Mouse (Mus musculus): ENCODE measurements at regions not wholly inside any gene's neighbourhood (a gene's known extent, or its start where the extent isn't known, plus 50 kb on each side); places are given as distances from the start of the nearest gene placed in this dataset.
"Not testable (repeated sequence)": the region's sequence is repeated elsewhere in the genome, so short reads cannot be mapped to it uniquely, and the experiment has no call there.

DNA sequence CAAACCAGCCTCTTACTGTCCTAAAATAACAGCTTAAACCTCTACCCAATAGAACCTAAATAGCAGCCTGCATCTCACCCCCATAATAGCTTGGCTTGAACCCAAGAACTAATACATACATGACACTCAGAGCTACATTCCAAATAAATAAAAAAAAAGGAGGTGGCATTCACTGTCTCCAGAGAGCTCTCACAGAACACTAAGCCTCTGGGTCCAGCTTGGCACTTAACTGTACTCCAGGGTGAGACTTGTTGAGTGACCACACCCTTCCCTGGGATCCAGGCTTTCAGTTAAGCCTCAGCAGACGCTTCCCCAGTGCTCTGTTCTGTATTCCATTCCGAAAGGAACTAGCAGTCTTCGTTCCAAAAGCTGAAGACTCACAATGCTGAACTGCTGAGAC, 186.3 kb upstream of the Tsc22d2 start:
- no peak for DNase-seq

DNA sequence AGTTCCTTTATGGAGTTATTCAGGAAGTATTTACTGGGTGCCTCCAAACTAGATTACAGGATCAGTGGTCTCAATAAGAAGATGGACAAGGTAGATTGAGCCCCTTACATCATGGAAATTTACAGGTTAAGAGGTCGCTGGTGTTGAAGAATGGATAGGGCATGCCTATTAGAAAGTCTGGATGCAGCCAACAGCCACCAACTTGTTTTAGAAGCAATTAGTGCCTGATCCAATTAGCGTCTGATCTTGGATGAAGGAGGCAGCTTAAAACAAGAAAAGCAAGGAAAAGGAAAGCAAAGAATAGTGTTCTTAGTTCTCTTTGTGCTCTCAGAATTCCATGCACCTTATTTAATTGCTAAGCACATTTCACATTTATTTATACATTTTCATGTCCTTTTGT, 182.8 kb upstream of the Tsc22d2 start:
- DNase-seq, result no peak

DNA sequence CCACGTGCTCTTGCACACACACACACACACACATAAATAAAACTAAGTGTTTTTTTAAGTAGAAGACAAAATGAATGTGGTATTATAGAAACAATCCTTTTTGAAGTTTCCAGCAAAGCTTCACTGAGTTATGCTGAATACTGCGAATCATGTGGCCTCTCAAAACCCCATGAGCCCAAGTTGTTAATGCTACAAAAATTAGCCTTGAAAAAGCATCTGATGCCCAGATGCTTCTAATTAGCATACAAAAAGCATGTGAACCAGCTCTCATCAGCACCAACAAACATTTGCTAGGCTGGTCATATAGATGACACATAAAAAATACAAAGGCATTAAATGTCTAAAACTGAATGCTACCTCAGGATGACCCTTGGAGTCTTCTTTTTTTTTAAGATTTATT, 181.2 kb upstream of the Tsc22d2 start:
- no peak for DNase-seq

DNA sequence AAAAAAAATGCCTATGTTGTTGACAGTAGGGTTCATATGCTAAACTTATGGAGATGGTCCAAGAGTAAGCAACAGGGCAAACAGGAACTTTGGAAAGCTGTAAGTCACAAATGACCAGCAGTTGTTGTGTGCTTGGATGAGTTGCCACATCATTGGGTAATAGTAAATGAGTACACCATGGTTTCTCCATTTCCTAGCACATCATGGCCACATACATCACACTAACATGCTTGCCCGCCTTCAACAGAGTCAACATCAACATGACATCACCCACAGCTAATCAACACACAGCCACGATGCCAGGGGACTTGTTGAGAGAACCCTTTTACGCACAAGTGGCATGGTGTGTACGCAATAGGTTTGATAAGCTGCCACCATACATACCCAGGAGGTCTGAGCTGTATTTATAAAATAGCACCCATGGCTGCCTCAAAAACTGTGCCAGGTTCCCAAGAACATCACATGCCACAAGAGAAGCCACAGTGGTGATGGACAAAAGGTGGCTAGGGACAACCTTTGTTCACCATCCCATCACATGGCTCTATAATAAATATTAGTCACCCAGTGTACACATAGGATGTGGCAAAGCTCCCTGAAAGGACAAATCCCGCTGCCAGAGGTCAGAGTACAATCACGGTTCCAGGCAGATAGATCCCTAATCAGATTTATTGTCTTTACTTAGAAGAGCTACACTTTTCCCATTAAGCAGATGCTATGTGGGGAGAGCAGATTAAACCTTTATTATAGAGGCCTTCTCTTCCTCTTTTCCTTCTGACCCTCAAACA, 179.5 kb upstream of the Tsc22d2 start:
- DNase-seq, result no peak

DNA sequence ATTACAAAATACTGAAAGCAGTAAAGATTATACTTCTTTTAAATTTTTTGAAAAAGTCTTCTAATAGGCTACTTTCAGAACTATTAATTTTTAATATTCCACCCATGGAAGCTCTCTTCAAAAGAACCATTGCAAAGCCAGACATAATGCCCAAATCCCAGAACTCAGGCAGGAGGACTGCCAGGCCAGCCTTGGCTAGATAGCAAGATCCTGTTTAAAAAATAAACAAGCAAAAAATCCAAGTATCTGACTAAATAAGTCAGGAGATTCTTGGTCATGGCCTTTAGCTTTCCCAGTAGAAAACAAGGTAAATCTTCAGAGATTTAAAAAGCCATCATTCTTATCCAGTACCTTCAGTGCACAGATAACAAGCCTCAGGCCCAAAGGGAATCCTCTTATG, 176.4 kb upstream of the Tsc22d2 start:
- no peak for DNase-seq

DNA sequence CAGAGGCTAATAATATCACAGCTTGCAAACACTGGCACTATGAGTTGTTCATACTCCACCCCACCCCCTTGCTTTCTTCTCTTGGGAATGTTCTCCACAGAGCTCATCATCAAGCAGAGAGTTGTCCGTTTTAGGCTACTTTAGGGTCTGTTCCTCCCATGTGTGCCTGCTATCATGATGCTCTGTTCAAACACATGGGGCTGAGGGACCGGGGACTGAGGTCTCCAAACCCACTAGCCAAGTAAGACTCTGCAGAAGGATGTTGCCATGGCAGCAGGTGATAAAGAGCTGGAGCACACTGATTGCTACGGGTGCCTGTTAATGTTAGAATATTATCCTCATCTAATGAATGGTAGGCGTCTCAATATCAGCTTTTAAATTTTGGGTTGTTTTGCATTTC, 173.7 kb upstream of the Tsc22d2 start:
- DNase-seq, result no peak

DNA sequence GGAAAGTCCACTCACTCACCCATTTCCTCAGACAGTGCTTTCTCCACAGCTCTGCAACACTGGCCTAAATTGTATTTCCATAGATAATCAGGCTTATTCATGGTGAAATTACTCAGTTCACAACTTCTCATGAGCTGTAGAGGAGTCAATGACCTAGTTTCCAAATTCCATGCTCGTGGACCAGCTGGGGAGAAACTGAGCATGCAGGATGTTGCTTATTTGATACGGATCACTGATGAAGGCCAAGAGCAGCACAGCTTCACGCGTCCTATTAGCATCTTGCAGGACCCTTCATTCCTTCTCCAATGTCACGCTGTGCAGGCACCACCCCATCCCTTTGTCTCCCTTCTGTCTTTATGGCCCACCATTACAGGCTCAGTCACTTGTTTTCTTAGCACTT, 169.2 kb upstream of the Tsc22d2 start:
- DNase-seq, result no peak

DNA sequence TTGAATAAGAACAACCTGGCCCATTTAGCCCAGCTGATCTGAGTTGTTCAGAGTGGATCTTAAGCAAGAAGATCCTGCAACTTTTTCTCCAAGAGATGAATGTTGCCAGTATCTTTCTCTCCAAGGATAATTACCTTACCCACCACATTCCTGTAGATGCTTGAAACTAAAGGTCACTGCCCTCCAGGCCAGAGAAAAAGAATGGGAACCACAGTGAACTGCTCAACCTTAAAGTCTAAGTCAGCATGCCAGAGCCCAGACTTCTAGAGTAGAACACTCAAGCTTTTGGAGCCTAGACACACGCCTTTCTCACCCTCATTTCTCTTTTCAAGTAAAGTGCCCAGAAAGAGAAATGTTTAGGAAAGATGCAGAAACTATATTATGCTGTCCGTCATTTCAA, 166.5 kb upstream of the Tsc22d2 start:
- DNase-seq, result no peak

DNA sequence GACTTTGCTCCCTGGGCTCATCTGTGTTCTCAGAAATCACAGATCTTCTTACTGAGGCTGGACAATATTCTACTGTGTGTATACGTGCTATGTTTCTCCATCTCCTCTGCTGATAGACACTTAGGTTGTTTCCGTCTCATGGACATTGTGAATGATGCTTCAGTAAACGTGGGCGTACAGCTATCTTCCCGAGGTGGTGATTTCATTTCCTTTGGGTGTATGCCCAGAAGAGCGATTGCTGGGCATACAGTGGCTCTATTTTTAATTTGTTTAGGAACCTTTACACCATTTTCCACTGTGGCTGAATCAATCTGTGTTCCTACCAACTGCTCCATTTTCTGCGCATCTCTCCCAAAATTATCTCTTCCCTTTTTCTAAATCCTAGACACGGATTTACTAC, 160.6 kb upstream of the Tsc22d2 start:
- DNase-seq, result no peak

DNA sequence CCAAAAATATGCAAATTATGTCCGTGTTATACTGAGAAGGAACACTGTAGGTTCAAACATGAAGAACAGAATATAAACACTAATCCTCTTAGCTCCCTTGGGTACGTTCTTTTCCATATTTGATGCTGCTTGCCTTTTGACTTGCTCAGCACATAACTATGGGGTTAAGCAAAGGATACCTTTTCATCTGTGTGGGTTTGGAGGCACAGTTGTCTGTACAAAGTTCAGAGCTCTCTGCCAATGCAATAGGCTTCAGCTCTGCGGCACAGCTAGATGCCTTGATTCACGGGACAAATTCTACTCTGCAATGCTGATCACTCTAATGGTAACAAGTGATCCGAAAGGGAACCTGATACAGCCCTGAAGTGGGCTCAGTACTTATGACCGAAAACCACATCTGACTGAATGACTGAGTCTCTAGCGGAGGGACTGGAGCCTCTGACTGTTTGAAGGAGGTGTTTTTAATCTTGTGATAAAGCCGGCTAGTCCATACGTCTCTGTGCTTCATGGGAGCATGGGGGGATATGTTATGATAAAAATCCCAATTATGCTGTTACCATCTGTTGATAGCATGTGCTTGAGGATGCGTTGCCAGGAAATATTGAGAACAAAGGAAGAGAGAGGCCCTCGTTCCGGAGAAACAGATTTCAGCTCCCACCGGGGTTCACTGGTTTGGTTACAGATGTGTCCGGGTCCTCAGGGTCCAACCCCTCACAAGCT, 146.7 kb upstream of the Tsc22d2 start:
- DNase-seq, result no peak

DNA sequence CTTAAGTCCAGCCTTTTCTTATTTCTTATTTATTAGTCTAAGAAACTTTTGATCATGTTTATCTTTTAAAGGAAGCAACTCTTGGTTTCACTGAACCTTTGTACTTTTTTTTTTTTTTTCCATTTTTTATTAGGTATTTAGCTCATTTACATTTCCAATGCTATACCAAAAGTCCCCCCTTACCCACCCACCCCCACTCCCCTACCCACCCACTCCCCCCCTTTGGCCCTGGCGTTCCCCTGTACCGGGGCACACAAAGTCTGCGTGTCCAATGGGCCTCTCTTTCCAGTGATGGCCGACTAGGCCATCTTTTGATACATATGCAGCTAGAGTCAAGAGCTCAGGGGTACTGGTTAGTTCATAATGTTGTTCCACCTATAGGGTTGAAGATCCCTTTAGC, 143.1 kb upstream of the Tsc22d2 start:
- not testable (repeated sequence) for DNase-seq

DNA sequence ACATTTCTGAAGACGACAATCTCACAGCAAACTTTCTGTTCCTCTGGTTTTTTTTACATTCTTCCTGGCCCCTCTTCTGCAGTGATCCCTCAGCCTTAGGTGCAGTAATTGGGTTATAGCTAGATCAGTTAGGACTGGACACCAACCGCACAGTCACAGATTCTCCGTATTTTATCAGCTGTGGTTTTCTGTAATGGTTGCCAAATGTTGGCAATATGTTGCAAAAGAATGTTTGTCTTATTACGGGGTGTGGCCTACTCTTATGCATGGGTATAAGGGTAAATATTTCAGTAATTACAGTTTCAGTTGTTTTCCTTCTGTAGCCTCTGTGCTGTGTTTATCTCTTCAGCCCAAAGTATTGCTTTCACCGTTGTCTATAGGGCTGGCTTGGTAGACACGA, 133.2 kb upstream of the Tsc22d2 start:
- no peak for DNase-seq

DNA sequence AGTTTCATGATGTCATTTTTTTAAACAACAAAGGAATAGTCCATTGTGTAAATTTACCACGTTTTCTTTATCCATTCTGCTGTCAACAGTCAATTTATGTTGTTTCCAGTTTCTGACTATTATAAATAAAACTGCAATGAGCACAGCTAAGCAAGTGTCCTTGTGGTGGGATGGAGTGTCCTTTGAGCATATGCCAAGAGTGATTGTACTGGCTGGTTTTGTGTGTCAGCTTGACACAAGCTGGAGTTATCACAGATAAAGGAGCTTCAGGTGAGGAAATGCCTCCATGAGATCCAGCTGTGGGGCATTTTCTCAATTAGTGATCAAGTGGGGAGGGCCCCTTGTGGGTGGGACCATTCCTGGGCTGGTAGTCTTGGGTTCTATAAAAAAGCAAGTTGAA, 130.1 kb upstream of the Tsc22d2 start:
- not testable (repeated sequence) for DNase-seq

DNA sequence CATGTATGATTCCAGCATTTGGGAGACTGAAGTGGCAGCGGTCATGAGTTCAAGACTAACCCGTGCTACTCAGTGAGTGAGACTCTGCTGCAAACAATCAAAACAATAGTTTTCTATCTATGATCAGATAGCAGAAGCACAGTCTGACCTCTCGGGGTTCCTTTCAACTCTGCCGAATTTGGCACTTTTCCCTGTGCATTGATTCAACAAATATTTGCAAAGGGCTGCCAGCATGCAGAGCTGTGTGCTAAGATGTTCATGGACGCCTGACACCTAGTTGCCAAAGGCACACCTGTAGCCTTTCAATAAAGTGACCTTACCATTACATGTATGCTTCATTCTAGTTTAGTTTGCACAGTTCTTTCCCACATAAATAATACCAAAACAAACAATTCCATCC, 118.7 kb upstream of the Tsc22d2 start:
- no peak for DNase-seq

DNA sequence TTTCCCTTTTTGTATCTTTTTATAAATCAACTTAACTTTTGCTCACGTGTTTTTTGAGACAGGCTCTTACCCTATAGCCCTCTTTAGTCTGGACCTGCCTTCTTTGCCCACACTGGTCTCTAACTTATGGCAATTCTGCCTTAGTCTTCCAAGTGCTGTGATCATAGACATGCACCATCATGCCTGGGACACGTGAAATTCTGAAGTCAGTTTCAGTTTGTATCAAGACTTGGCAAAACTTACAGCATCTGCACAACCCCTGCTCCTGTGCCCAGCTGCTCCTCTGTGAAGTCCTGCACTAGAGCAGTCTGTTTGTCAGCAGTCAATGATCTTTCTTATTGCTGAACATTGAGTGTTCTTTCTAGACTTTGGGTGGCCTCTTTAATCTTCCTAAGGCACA, 114.3 kb upstream of the Tsc22d2 start:
- no peak for DNase-seq

DNA sequence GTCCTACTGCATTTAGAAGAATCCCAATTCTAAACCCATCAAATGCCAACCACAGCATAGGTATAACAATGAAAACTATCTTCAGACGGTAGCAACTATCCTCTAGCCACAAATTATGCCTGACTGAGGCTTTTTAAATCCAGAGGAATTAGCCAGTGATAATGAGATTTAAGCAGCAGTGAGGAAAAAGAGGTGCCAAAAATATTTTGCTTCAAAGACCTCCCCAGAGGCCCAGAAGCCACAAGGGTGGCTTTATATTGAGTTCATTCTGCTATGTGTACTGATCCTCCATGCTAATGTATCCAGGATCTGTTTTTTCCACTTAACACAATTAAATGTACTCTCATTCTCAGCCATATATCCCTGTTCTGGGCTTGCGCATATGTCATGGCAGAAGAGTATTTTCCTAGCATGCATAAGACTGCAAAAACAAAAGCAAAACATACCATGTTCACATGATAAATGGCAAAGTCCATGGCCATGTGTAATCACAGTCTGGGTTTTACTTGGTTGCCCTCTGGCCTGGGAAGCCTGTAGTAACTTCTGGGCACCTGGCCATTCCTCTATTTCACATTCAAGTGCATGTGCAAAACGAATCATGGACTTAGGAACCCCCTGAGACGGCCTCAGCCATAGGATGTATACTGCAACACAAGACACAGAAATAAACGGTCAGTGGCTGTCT, 113.6 kb upstream of the Tsc22d2 start:
- DNase-seq, result no peak

DNA sequence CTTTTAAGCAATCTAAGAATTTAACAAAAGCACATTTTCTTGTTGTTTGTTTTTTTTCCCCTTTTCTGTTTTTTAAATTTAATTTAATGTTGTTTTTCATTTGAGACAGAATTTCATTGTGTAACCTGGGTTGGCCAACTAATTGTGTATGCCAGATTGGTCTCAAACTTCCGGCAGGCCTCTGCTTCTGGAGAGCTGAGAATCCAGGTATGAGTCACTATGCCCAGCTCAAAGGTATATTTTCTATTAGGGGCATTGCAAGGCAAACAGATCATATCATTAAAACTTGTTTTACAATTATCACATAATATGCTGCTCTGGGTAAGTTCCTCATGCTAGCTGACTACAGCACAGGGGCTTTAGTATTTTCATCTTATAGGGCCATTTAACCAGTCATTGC, 112.2 kb upstream of the Tsc22d2 start:
- DNase-seq, result no peak

DNA sequence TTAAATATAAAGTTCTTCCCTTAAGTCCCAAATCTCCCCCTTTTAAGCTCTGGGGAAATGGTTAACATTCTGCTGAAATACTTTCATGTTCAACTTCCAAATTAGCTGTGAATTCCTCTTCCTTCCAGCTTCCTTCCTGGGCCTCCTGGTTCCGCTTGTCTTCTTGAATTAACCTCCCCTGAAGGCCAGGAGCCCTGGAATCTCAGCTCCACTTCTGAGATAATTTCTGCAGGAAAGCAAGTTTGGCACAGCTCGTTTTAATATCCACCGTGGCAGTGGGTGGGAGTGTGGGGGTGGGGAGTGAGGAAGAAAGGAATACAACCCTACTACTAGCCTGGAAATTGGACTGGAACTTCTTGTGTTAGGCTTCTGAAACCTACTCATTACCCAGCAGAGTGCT, 110.8 kb upstream of the Tsc22d2 start:
- DNase-seq, result no peak

DNA sequence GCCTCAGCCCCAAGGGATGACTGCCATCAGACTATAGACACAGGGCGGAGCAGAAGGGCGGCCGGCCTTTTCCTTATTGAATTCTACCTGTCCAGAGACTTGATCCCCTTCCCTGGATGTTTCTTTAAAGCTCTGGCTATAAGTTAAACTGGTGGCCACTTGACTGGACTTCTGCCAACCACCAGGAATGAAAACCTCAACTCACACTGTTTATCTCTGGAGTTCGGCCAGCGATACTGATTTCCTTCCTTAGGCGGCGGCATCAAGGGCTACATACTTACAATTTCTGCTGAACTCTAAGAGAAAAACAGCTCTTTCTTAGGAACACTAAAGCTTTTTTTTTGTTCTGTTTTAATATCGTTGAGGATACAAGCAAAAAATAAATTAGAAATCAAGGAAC, 104.9 kb upstream of the Tsc22d2 start:
- no peak for DNase-seq

DNA sequence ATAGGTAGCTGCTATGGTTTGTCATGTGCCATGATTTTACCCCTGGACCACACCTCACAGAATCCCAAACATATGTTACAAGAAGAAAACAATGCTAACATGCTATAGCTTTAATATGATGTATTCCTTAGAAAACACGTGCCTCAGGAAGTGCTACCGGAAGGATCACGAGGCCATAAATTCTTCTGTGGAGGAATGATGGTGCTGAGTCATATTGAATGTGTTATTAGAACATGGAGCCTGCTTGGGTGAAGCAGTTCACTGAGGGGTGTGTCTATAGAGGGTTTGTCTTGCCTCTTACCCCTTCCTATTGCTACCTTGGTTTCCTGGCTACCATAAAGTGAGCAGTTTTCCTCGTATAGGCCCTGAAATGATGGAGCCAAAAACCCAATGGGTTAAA, 104.1 kb upstream of the Tsc22d2 start:
- DNase-seq, result no peak

DNA sequence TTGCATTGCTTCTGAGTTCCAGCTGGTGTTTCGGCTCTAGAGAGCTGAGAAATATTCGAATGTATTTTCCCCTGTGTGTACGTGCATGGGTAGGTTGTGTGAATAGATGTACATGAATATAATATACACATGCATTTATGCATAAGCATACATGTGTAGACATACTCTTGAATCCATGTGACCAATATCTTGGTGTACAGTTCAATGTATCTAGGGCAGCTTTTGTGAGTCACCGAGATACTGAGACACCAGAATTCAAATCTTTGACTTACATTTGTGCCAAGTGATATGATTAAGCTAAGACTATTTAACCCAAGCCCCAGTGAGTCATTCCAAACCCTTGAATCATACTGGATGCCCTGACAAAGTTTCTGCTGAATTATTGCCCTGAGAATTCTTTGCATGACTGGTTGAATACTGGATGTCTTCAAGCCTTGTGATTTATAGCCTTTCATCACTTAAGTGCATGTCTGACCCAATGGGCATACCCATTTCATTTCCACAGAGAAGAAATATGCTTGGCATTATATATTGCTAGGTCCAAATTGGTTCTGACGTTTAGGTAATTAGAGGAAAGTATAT, 103.3 kb upstream of the Tsc22d2 start:
- DNase-seq, result no peak

DNA sequence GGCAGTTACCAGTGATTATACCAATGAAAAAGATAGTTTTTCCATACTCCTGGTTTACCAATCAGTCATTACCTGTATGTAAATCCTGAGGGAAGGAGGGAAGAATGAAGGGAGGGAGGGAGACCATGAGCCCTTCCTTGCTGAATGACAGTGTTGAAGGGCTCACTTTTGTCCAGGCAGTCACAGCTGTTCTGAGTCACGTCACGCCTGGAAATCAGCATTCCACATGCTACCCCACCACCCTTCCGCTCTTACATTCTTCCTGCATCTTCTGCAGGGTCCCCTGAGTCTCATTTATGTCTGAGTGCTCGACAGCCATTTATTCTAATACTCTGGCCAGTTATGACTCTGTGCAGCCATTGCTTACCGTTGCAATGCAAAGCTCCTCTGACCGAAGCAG, 101.9 kb upstream of the Tsc22d2 start:
- no peak for DNase-seq

DNA sequence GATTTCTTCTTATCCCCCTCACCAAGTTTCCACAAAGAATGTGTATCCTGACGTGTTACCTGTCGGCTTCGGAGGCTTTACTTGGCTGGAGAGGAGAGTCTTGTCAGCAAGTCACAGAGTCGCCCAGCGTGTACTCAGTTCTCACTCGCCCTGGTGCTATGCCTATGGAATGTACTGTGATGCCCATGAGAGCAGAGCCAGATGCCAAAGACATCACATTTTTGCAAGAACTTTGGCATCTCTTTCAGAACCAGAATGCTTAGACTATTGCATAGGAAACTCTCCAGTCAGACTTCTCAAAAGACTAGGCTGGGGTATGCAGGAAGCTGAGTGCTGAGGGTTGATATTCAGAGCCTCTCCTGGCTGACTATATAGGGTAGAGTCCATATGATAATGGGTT, 99.3 kb upstream of the Tsc22d2 start:
- no peak for DNase-seq

DNA sequence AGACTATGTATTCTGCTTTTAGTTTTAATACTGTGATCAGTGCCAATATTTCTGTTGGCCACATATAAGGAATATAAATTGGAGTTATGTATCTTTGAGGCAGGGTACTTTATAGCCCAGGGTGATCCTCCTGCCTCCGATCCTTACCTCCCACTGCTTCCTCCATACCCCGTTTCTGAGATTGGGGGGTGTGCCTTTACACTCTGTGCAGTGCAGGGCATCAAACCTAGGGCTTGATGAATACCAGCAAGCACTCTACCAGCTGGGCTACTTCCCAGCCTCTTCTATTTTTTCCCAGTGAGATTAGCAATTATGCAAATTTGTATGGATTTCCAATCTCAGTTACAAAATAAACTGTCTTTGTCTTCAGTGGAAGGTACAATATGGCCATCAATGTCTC, 97.3 kb upstream of the Tsc22d2 start:
- DNase-seq, result no peak

Data from cerebellum, adult 9-11 months (tissue).